Mouse (Mus musculus) spleen, adult 2 months (tissue): ENCODE measurements around the gene Ctr9.

Experiments
- CTCF ChIP-seq: fragments of 200-500 bp; IDR thresholded peaks from 2 replicates; pipeline ENCODE4 v1.5.1; 2011; ENCODE audit warnings: mild to moderate bottlenecking, inconsistent platforms; ENCODE audit not compliant: insufficient read depth, insufficient read length, insufficient replicate concordance; ENCODE audit errors: extremely low read depth
- POLR2A ChIP-seq: fragments of 200-500 bp; IDR thresholded peaks from 2 replicates; pipeline ENCODE4 v1.6.1; 2011; ENCODE audit warnings: low read depth, low read length, inconsistent platforms

DNA sequence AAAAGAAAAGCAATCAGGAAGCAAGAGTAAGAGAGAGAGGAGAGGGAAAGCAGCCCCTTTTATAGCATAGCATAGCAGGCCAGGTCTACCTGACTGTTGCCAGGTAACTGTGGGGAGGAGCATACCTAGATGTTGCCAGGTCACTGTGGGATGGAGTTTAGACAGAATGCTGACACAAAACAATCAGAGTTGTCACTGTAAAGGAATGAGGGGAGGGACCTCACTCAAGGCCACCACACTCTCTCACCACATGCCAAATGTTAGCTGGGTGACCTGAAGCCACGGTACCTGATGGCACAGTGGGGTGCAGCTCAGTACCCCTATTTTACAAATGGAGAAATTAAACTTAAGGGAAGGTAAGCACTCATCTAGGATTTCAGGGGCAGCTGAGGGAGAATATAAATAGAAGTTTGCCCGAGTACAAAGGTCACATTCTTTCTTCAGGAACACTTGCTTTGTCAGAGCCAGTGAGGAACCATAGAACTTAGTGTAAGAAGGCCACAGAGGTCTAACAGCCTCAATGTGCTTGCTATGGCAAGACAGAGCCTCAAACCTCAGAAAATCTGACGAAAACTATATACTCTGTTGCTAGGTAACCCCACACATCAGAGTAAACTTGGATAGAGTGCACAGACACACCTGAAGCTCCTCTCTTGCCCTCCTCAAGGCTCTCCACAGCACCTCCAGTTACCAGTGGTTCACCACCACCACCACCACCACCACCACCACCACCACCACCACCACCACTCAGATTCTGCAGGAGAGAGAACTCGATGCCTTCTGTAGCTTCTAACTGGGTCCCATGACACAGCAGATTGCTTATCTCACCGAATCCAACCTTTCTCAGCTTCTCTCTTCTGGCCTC lies 38.2 kb upstream of the Ctr9 start:
- TF ChIP-seq POLR2A, result no peak
- TF ChIP-seq CTCF, result no peak
